Mouse (Mus musculus) kidney, embryonic 16.5 days (tissue): ENCODE data around the gene Wap. TPM values are rescaled to one million over a fixed set of nuclear protein-coding genes. Genes with fewer than 3 reads are reported as not detected.
"Not testable (repeated sequence)": the region's sequence is repeated elsewhere in the genome, so short reads cannot be mapped to it uniquely, and the experiment has no call there.

Experiments
- ATAC-seq: fragments of 200-750 bp; cut with Nextera tagmentation; 2 replicates; pipeline ENCODE4 v1.8.0; 2017; ENCODE audit warnings: moderate TSS enrichment; ENCODE audit not compliant: low FRiP score, low TSS enrichment
- H3K27ac ChIP-seq: fragments of 300-500 bp; sonication (generic); 2 replicates; pipeline ENCODE4 v1.5.1; 2014; ENCODE audit warnings: low read length
- H3K27me3 ChIP-seq: fragments of 300-500 bp; sonication (generic); 2 replicates; pipeline ENCODE4 v1.6.1; 2014; ENCODE audit warnings: low read length, control low read depth, mixed read lengths; ENCODE audit not compliant: insufficient read depth
- H3K36me3 ChIP-seq: fragments of 300-500 bp; sonication (generic); 2 replicates; pipeline ENCODE4 v1.6.1; 2014; ENCODE audit warnings: low read length, control low read depth, mixed read lengths; ENCODE audit not compliant: insufficient read depth
- H3K4me1 ChIP-seq: fragments of 300-500 bp; sonication (generic); 2 replicates; pipeline ENCODE4 v1.6.1; 2014; ENCODE audit warnings: low read length, control low read depth, mixed read lengths; ENCODE audit not compliant: insufficient read depth
- H3K4me2 ChIP-seq: fragments of 300-500 bp; sonication (generic); replicated peaks from 2 replicates; pipeline ENCODE4 v1.6.1; 2014; ENCODE audit warnings: low read depth, low read length
- H3K4me3 ChIP-seq: fragments of 300-500 bp; sonication (generic); 2 replicates; pipeline ENCODE4 v1.5.1; 2014; ENCODE audit warnings: mild to moderate bottlenecking, low read length
- H3K9ac ChIP-seq: fragments of 300-500 bp; sonication (generic); replicated peaks from 2 replicates; pipeline ENCODE4 v1.6.1; 2014; ENCODE audit warnings: low read length
- H3K9me3 ChIP-seq: fragments of 300-500 bp; sonication (generic); 2 replicates; pipeline ENCODE4 v1.6.1; 2016; ENCODE audit warnings: low read length, control low read depth
- WGBS: fragments of 180-500 bp; shearing (Covaris S2); extraction: QIAGEN DNeasy Blood & Tissue Kit; methylation state at CpG from one replicate; pipeline ENCODE4 v1.1.7; 2014; 5-methylcytosine and 5-hydroxymethylcytosine counted together
- polyA plus RNA-seq: library from polyadenylated mRNA; unstranded; fragments of >200 nt; fragmentation: Nextera tagmentation; extraction: Ambion mirVana; gene quantifications from 2 replicates; pipeline ENCODE4 v1.2.1, GENCODE M21; 2015

The Wap gene
- polyA plus RNA-seq, 1 experiment from 2014 or later, result not detected

- Histone ChIP-seq H3K36me3 (no peaks in the 10 kb centered on the region), H3K4me1 (no peaks in the 10 kb centered on the region), H3K4me2 (no peak overlapping the region), H3K9ac (no peak overlapping the region), H3K27me3 (no peaks in the 10 kb centered on the region), H3K27ac (no peak overlapping the region; the same call in 1 of the 2 replicates), H3K4me3 (no peak overlapping the region), H3K9me3 (no peaks in the 10 kb centered on the region)
- no peak for ATAC-seq
- WGBS, result 41% methylated on average over 9 of the region's 9 CpGs
Observed at GRCm38 (mm10) chr11:6669041-6669440, 30.6 kb upstream of the Wap start.

GRCm38 (mm10) chr11:6666634-6667033, 28.2 kb upstream of the Wap start:
- Histone ChIP-seq H3K9me3 (no peaks in the 10 kb centered on the region), H3K4me2 (no peak overlapping the region), H3K4me3 (no peak overlapping the region), H3K27me3 (no peaks in the 10 kb centered on the region), H3K27ac (no peak overlapping the region), H3K9ac (no peak overlapping the region), H3K36me3 (no peaks in the 10 kb centered on the region), H3K4me1 (no peaks in the 10 kb centered on the region)
- ATAC-seq, result no peak
- 85% methylated on average over 2 of the region's 2 CpGs for WGBS

- WGBS, result 67% methylated on average over 14 of the region's 14 CpGs
- ATAC-seq, result no peak
Observed at GRCm38 (mm10) chr11:6661206-6661605, 22.8 kb upstream of the Wap start.

GRCm38 (mm10) chr11:6658271-6658670, 19.8 kb upstream of the Wap start, which contains the start of gene Ramp3:
Gene Ramp3 (plus strand): TSS chr11:6658521.
- H3K27me3 ChIP-seq, result no peaks in the 10 kb centered on the region
- peak; percentile 76 for ATAC-seq
- H3K9me3 ChIP-seq, result no peaks in the 10 kb centered on the region
- H3K4me1 ChIP-seq, result peaks cover 4% of the 10 kb centered on the region
- H3K4me2 ChIP-seq, result peak within 1 kb of the TSS; percentile 88
- H3K4me3 ChIP-seq, result peak within 1 kb of the TSS; percentile 52
- under 1% methylated on average over 18 of the region's 18 CpGs for WGBS
- no peak within 1 kb of the TSS for H3K27ac ChIP-seq
- H3K9ac ChIP-seq, result peak within 1 kb of the TSS; percentile 49
- H3K36me3 ChIP-seq, result no peaks in the 10 kb centered on the region

More at GRCm38 (mm10) chr11:6661206-6661605, 22.8 kb upstream of the Wap start:
- no peaks in the 10 kb centered on the region for H3K9me3 ChIP-seq
- H3K4me3 ChIP-seq, result no peak overlapping the region
- H3K4me2 ChIP-seq, result no peak overlapping the region
- no peak overlapping the region for H3K9ac ChIP-seq
- no peaks in the 10 kb centered on the region for H3K27me3 ChIP-seq
- H3K4me1 ChIP-seq, result peaks cover 4% of the 10 kb centered on the region
- H3K36me3 ChIP-seq, result no peaks in the 10 kb centered on the region
- H3K27ac ChIP-seq, result no peak overlapping the region

GRCm38 (mm10) chr11:6654903-6655302, 16.5 kb upstream of the Wap start:
- Histone ChIP-seq H3K9ac (no peak overlapping the region), H3K36me3 (no peaks in the 10 kb centered on the region), H3K9me3 (no peaks in the 10 kb centered on the region), H3K27me3 (no peaks in the 10 kb centered on the region), H3K27ac (no peak overlapping the region), H3K4me1 (peaks cover 4% of the 10 kb centered on the region), H3K4me3 (no peak overlapping the region), H3K4me2 (no peak overlapping the region)
- WGBS, result 4% methylated on average over 2 of the region's 2 CpGs
- ATAC-seq, result peak; percentile 49

GRCm38 (mm10) chr11:6652978-6653377, 14.5 kb upstream of the Wap start:
- H3K4me2 ChIP-seq, ATAC-seq, H3K27ac ChIP-seq, H3K27me3 ChIP-seq, H3K9me3 ChIP-seq, H3K4me3 ChIP-seq, H3K4me1 ChIP-seq, H3K9ac ChIP-seq, H3K36me3 ChIP-seq: not testable (repeated sequence)
- WGBS, result 70% methylated on average over 3 of the region's 3 CpGs

GRCm38 (mm10) chr11:6650519-6650918, 12.1 kb upstream of the Wap start:
- Histone ChIP-seq H3K36me3 (no peaks in the 10 kb centered on the region), H3K4me3 (no peak overlapping the region), H3K27ac (no peak overlapping the region), H3K4me1 (no peaks in the 10 kb centered on the region), H3K27me3 (no peaks in the 10 kb centered on the region), H3K9me3 (no peaks in the 10 kb centered on the region), H3K9ac (no peak overlapping the region), H3K4me2 (no peak overlapping the region)
- no peak for ATAC-seq
- WGBS, result 60% methylated on average over 7 of the region's 7 CpGs

GRCm38 (mm10) chr11:6647831-6648724, 9.6 kb upstream of the Wap start:
- no peak overlapping the region for H3K4me2 ChIP-seq
- no peaks in the 10 kb centered on the region for H3K27me3 ChIP-seq
- no peak overlapping the region for H3K27ac ChIP-seq
- no peaks in the 10 kb centered on the region for H3K4me1 ChIP-seq
- H3K36me3 ChIP-seq, result no peaks in the 10 kb centered on the region
- H3K9me3 ChIP-seq, result no peaks in the 10 kb centered on the region
- 59% methylated on average over 9 of the region's 9 CpGs for WGBS
- no peak overlapping the region for H3K9ac ChIP-seq
- ATAC-seq, result no peak
- no peak overlapping the region for H3K4me3 ChIP-seq

- WGBS, result 74% methylated on average over 6 of the region's 6 CpGs
- no peak for ATAC-seq
Observed at GRCm38 (mm10) chr11:6644566-6644965, 6.1 kb upstream of the Wap start.

GRCm38 (mm10) chr11:6639072-6639471, 635 bp upstream of the Wap start:
- WGBS, result 78% methylated on average over 6 of the region's 6 CpGs
- no peak for ATAC-seq

More at GRCm38 (mm10) chr11:6644566-6644965, 6.1 kb upstream of the Wap start:
- H3K4me3 ChIP-seq, result no peak overlapping the region
- no peak overlapping the region for H3K4me2 ChIP-seq
- H3K27me3 ChIP-seq, result no peaks in the 10 kb centered on the region
- H3K9me3 ChIP-seq, result no peaks in the 10 kb centered on the region
- H3K27ac ChIP-seq, result no peak overlapping the region
- H3K36me3 ChIP-seq, result no peaks in the 10 kb centered on the region
- no peaks in the 10 kb centered on the region for H3K4me1 ChIP-seq
- no peak overlapping the region for H3K9ac ChIP-seq

More at GRCm38 (mm10) chr11:6639072-6639471, 635 bp upstream of the Wap start:
- Histone ChIP-seq H3K9me3 (no peaks in the 10 kb centered on the region), H3K36me3 (no peaks in the 10 kb centered on the region), H3K4me2 (no peak overlapping the region), H3K27ac (no peak overlapping the region), H3K9ac (no peak overlapping the region), H3K4me1 (no peaks in the 10 kb centered on the region), H3K27me3 (no peaks in the 10 kb centered on the region), H3K4me3 (no peak overlapping the region)
